Mouse (Mus musculus) neural tube, embryonic 13.5 days (tissue): ENCODE data around the gene Atn1. TPM values are rescaled to one million over a fixed set of nuclear protein-coding genes. Genes with fewer than 3 reads are reported as not detected.

Experiments used
- ATAC-seq: fragments of 200-750 bp; cut with Nextera tagmentation; 2 replicates; pipeline ENCODE4 v1.8.0; 2017; ENCODE audit warnings: low read depth, mild to moderate bottlenecking, moderate TSS enrichment, moderate library complexity
- H3K27ac ChIP-seq: fragments of 300-500 bp; sonication (generic); replicated peaks from 2 replicates; pipeline ENCODE4 v1.5.1; 2015; ENCODE audit warnings: moderate library complexity, mild to moderate bottlenecking, inconsistent platforms
- H3K27me3 ChIP-seq: fragments of 300-500 bp; sonication (generic); 2 replicates; pipeline ENCODE4 v1.6.1; 2015; ENCODE audit warnings: mild to moderate bottlenecking, inconsistent platforms
- H3K36me3 ChIP-seq: fragments of 300-500 bp; sonication (generic); 2 replicates; pipeline ENCODE4 v1.6.1; 2015; ENCODE audit warnings: mild to moderate bottlenecking, inconsistent platforms
- H3K4me1 ChIP-seq: fragments of 300-500 bp; sonication (generic); replicated peaks from 2 replicates; pipeline ENCODE4 v1.6.1; 2015; ENCODE audit warnings: inconsistent platforms
- H3K4me2 ChIP-seq: fragments of 300-500 bp; sonication (generic); 2 replicates; pipeline ENCODE4 v1.6.1; 2015; ENCODE audit warnings: inconsistent platforms, mild to moderate bottlenecking, moderate library complexity
- H3K4me3 ChIP-seq: fragments of 300-500 bp; sonication (generic); 2 replicates; pipeline ENCODE4 v1.5.1; 2015; ENCODE audit warnings: mild to moderate bottlenecking, inconsistent platforms
- H3K9ac ChIP-seq: fragments of 300-500 bp; sonication (generic); 2 replicates; pipeline ENCODE4 v1.6.1; 2015; ENCODE audit warnings: moderate library complexity, mild to moderate bottlenecking, inconsistent platforms
- H3K9me3 ChIP-seq: fragments of 300-500 bp; sonication (generic); 2 replicates; pipeline ENCODE4 v1.6.1; 2016; ENCODE audit warnings: inconsistent platforms
- WGBS: fragments of 180-500 bp; shearing (Covaris S2); methylation state at CpG from one replicate; pipeline ENCODE4 v1.1.7; 2015; 5-methylcytosine and 5-hydroxymethylcytosine counted together
- microRNA counts: library from miRNA; unstranded; fragments of <30 nt; microRNA quantifications from one replicate; lab custom pipeline; 2016
- microRNA-seq: library from miRNA; unstranded; fragments of <30 nt; microRNA quantifications from one replicate; pipeline ENCODE4, GENCODE M21; 2016
- polyA plus RNA-seq: library from polyadenylated mRNA; unstranded; fragments of >200 nt; fragmentation: Nextera tagmentation; extraction: Ambion mirVana; gene quantifications from 2 replicates; pipeline ENCODE4 v1.2.1, GENCODE M21; 2015

Atn1 gene
- polyA plus RNA-seq, 1 experiment from 2014 or later, result 21.0 TPM

DNA sequence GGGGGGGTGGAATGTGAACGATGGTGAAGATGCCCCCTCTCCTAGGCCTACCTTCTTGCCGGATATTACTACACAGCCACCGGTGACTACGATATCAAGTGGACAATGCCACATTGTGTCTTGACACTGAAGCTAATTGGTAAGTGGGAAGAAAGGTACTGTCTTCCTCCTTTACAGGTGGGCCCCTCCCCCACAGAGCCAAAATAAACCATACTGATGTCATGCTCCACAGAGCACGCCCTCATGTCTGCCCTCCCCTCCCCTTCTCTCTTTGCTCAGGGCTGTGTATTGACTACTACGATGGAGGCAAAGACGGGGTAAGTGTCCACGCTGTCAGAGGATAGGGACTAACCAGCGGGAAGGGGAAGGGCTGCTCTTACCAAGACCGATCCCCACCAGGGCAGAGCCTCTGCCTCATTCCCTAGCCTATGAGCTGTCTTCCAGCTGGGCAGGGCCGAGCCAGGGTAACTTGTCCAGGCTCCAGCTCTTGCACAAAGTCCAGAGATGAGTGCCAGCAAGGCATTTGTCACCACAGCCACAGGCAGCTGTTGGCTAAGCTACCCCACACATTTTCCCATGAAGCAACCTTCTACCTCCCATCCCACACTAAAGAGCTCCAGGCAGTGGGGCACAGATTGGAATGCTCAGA is 56.2 kb downstream of the Atn1 start:
- ATAC-seq, result no peak; the same call in 1 of the 2 replicates

DNA sequence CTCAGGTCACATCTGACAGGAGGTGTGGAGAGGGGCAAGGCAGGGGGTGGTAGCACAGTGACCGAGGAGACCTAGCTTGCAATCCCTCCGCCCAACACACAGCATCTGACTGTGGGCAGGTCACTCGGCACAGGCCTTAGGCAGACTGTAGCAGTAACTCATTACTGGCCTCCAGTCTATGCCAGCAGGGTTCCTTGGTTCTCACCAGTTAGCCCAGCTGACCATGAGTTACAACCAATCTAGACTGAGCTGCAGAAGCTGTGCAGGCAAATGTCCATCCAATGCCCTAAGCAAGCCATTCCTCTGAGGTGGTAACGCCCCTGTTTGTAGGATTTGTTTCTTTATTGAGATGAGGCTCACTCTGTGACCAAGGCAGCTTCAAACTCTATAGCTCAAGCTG is 57.0 kb downstream of the Atn1 start:
- Histone ChIP-seq H3K27me3 (no peaks in the 10 kb centered on the region), H3K4me2 (no peak overlapping the region), H3K9me3 (no peaks in the 10 kb centered on the region), H3K4me1 (peaks cover 5% of the 10 kb centered on the region; the same call in 1 of the 2 replicates), H3K36me3 (peaks cover 54% of the 10 kb centered on the region), H3K27ac (no peak overlapping the region), H3K4me3 (no peak overlapping the region), H3K9ac (no peak overlapping the region)
- WGBS, result 85% methylated on average over 4 of the region's 4 CpGs
- ATAC-seq, result no peak

More for the DNA sequence above, 56.2 kb downstream of the Atn1 start:
- Histone ChIP-seq H3K27ac (no peak overlapping the region), H3K36me3 (peaks cover 61% of the 10 kb centered on the region), H3K4me1 (no peaks in the 10 kb centered on the region), H3K9me3 (no peaks in the 10 kb centered on the region), H3K4me2 (no peak overlapping the region), H3K4me3 (no peak overlapping the region), H3K27me3 (no peaks in the 10 kb centered on the region), H3K9ac (no peak overlapping the region)
- WGBS, result 85% methylated on average over 11 of the region's 11 CpGs

DNA sequence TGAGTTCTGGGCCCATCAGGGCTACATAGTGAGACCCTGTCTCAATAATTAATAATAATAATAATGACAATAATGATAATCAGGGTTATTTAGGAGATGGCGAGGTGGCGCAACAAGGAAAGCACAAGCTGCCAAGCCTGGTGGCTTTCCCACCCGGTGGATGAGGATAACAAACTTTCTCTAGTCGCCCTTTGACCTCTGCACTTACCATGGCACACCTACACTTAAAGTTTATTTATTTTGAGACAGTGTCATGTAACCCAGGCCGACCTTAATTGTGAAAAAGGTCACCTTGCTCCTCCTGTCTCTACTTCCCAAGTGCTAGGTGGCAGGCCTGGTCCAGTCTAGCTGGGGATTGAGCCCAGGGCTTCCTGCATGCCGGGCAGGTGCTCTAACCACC is 57.6 kb downstream of the Atn1 start:
- WGBS, result 85% methylated on average over 6 of the region's 6 CpGs
- Histone ChIP-seq H3K27ac (no peak overlapping the region), H3K36me3 (peaks cover 48% of the 10 kb centered on the region), H3K27me3 (no peaks in the 10 kb centered on the region), H3K4me2 (no peak overlapping the region), H3K4me3 (no peak overlapping the region), H3K9ac (no peak overlapping the region), H3K4me1 (peaks cover 11% of the 10 kb centered on the region; the same call in 1 of the 2 replicates), H3K9me3 (no peaks in the 10 kb centered on the region)
- no peak for ATAC-seq

DNA sequence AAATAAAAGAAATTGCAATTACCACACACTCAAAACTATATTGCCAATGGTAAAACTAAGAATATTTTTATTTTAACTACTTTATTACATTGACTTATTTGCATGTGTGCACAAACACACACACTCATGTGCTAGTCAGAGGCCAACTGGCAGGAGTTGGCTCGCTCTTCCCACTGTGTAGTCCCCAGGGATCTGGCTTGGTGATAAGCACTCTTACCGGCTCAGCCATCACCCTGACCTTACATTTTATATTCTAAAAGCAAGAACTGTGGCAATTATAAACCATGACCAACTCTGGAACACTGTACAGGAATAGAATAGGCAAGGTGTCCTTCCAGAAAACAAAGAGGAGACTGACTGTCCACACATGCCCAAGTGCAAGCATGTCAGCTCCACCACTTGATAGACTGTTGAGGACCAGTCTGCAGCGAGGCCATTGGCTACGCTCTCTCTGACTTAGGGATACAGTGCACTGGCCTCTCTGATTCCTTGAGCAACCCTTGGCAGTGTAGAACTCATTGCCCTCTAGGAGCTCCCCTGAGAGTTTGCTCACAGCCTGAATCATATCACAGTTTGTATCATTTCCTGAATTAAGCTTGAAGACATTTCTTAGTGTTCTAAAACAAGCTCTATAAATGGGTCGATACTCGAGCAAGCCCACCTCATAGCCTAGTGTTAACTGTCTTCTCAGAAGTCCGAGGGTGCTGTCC is 59.7 kb downstream of the Atn1 start:
- H3K27me3 ChIP-seq, result no peaks in the 10 kb centered on the region
- peaks cover 26% of the 10 kb centered on the region for H3K36me3 ChIP-seq
- peaks cover 17% of the 10 kb centered on the region; the same call in 1 of the 2 replicates for H3K4me1 ChIP-seq
- H3K4me3 ChIP-seq, result no peak overlapping the region
- H3K4me2 ChIP-seq, result no peak overlapping the region
- H3K9me3 ChIP-seq, result no peaks in the 10 kb centered on the region
- H3K9ac ChIP-seq, result no peak overlapping the region
- H3K27ac ChIP-seq, result no peak overlapping the region
- 91% methylated on average over 7 of the region's 7 CpGs for WGBS
- no peak for ATAC-seq

DNA sequence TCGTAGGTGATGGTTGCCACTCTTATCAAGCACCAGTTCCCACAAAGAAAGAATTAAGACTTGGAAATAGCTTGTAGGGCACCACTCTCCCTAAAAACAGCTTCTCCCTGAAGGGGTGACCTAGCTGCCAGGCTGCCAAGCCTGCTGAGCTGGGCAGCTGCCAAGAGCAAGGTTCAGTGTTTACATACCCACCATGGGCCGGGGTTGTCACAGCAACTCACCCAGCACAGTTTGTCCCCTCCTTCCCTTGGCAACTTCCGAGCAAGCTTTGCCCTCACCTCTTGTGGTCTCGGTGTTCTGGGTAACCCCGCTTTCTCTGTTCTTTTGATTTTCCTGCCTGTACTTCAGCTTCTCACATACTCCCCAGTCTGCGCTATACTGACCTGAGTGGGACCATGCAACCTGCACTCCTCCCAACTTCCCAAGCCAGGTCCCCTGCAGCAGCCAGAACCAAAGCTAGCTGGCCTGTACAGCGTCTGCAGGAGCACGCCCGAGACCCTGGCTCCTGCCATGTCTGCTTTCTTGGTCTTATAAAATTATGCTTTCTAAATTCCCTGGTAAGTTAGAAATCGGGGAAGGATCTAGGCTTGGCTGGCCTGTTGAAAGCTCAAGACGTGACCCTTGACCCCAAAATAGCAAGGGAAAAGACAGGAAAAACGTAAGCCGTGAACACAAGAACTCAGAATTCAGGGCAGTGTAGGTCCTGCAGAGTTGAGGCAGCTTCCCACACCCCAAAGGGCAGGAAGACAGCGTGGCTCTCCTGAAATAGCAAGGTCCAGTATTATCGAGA is 62.0 kb downstream of the Atn1 start:
- Histone ChIP-seq H3K4me2 (no peak overlapping the region), H3K4me1 (peaks cover 17% of the 10 kb centered on the region; the same call in 1 of the 2 replicates), H3K27me3 (no peaks in the 10 kb centered on the region), H3K9ac (no peak overlapping the region), H3K36me3 (peaks cover 8% of the 10 kb centered on the region), H3K9me3 (no peaks in the 10 kb centered on the region), H3K27ac (peak overlapping the region; percentile 15; the same call in 1 of the 2 replicates), H3K4me3 (no peak overlapping the region)
- WGBS, result 81% methylated on average over 15 of the region's 15 CpGs
- peak; percentile 79 for ATAC-seq

DNA sequence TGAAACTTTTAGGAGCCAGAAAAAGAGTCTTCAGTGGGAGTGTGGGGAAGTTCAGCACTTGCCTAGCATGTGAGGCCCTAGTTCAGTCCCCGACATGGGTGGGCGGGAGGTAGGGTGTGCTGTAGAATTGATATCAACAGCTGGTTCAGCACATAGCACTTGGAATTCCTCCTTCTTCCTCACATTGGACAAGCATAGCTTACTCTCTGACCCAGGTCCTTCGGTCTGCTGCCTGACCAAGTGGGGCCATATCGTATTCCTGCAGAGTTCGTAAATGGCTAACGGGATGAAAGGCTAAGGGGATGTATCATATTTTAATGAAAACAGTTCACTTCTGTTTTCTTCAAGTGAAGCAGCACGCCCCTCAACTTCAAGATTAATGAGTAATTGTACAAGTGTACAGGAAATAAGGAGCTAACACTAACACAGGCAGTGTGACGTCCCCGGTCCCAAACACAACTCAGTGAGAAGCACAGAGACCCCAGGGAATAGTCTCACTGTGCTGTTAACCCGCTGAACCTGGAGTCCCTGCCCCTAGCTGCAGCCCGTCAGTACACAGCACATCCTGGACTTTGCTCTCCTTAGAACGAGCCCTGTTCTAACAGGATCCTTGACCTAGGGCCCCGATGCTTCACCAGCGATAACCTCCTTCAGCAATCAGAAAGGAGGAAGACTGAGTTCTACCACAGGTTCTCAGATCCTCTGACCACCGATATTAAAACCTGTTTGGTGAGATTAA is 62.9 kb downstream of the Atn1 start:
- H3K9me3 ChIP-seq, result no peaks in the 10 kb centered on the region
- ATAC-seq, result no peak
- no peak overlapping the region for H3K4me3 ChIP-seq
- H3K27me3 ChIP-seq, result no peaks in the 10 kb centered on the region
- 80% methylated on average over 15 of the region's 15 CpGs for whole genome bisulfite sequencing
- H3K9ac ChIP-seq, result no peak overlapping the region
- H3K4me2 ChIP-seq, result no peak overlapping the region
- no peaks in the 10 kb centered on the region; the same call in 1 of the 2 replicates for H3K36me3 ChIP-seq
- H3K4me1 ChIP-seq, result peaks cover 17% of the 10 kb centered on the region; the same call in 1 of the 2 replicates
- H3K27ac ChIP-seq, result 0 out of 2 replicates have a peak overlapping the region, but pooled peaks have one; percentile 15

MicroRNAs within 50 kb of the gene (microRNA counts, 519-probe panel; counts per million panel counts)
- not detected for microRNA mmu-miR-141 (lab: Ali Mortazavi, UCI)
- microRNA mmu-miR-200c (lab: Ali Mortazavi, UCI), result not detected

Small RNA genes lying within 50 kb of the gene (microRNA-seq; reads per million reads assigned to microRNA genes)
- gene Mir141, result 4.7 reads per million, percentile 19 among the genes with 10 or more reads in this experiment
- gene Mir200c, result 30.7 reads per million, percentile 39 among the genes with 10 or more reads in this experiment

Other genes with a start within 250 kb of the Atn1 start
- gene C1ra, start 244.1 kb downstream of the Atn1 start, polyA plus RNA-seq, result 0.12 and 0.14 TPM in 2 replicates
- gene C1s1, start 214.2 kb downstream of the Atn1 start, polyA plus RNA-seq, result 0.30 and 0.39 TPM in 2 replicates
- gene C1rb, start 186.2 kb downstream of the Atn1 start, polyA plus RNA-seq, result not detected in 2 replicates
- 0.12 TPM in 1 of 2 replicates, not detected in the other for gene C1s2, start 120.4 kb downstream of the Atn1 start, polyA plus RNA-seq
- gene Lpcat3, start 93.5 kb downstream of the Atn1 start, polyA plus RNA-seq, result 43.2 and 43.7 TPM in 2 replicates
- 110 and 120 TPM in 2 replicates for gene Emg1, start 44.3 kb downstream of the Atn1 start, polyA plus RNA-seq
- 259 and 270 TPM in 2 replicates for gene Phb2, start 44.2 kb downstream of the Atn1 start, polyA plus RNA-seq
- gene Ptpn6, start 17.8 kb downstream of the Atn1 start, polyA plus RNA-seq, result 6.0 and 7.9 TPM in 2 replicates
- 687 and 693 TPM in 2 replicates for gene Grcc10, start 15.2 kb downstream of the Atn1 start, polyA plus RNA-seq
- gene Gm45234, start 503 bp downstream of the Atn1 start, polyA plus RNA-seq, result not detected in 2 replicates
- gene Eno2, start 13.1 kb upstream of the Atn1 start, polyA plus RNA-seq, result 67.2 and 69.8 TPM in 2 replicates
- 0.57 and 2.1 TPM in 2 replicates for gene Lrrc23, start 23.2 kb upstream of the Atn1 start, polyA plus RNA-seq
- gene Spsb2, start 52.1 kb upstream of the Atn1 start, polyA plus RNA-seq, result 4.7 and 8.5 TPM in 2 replicates
- 385 and 391 TPM in 2 replicates for gene Tpi1, start 57.8 kb upstream of the Atn1 start, polyA plus RNA-seq
- gene Usp5, start 73.0 kb upstream of the Atn1 start, polyA plus RNA-seq, result 176 and 178 TPM in 2 replicates
- gene Cdca3, start 73.0 kb upstream of the Atn1 start, polyA plus RNA-seq, result 26.6 and 33.2 TPM in 2 replicates
- gene Gnb3, start 83.8 kb upstream of the Atn1 start, polyA plus RNA-seq, result 0.44 and 0.93 TPM in 2 replicates
- gene P3h3, start 101.2 kb upstream of the Atn1 start, polyA plus RNA-seq, result 20.5 and 20.6 TPM in 2 replicates
- gene Gpr162, start 107.5 kb upstream of the Atn1 start, polyA plus RNA-seq, result 21.2 and 22.4 TPM in 2 replicates
- gene Cd4, start 131.7 kb upstream of the Atn1 start, polyA plus RNA-seq, result 0.21 TPM in 1 of 2 replicates, not detected in the other
- gene Lag3, start 155.2 kb upstream of the Atn1 start, polyA plus RNA-seq, result 2.2 and 3.2 TPM in 2 replicates
- 797 TPM in 2 replicates for gene Ptms, start 163.6 kb upstream of the Atn1 start, polyA plus RNA-seq
- gene Mlf2, start 174.9 kb upstream of the Atn1 start, polyA plus RNA-seq, result 535 and 552 TPM in 2 replicates
- 85.4 and 96.4 TPM in 2 replicates for gene Cops7a, start 209.0 kb upstream of the Atn1 start, polyA plus RNA-seq
- gene Pianp, start 240.2 kb upstream of the Atn1 start, polyA plus RNA-seq, result 28.4 and 28.9 TPM in 2 replicates